Mouse (Mus musculus) MN1 (cell line): Measurements from ENCODE around the gene Tfeb.
A peak's percentile ranks its signal among the peaks of the same experiment; 100 is the strongest.

Experiments
- DNase-seq: peaks from one replicate; pipeline ENCODE4 v3.0.0-alpha.2; 2016; ENCODE audit warnings: low spot score

Tfeb gene

DNA sequence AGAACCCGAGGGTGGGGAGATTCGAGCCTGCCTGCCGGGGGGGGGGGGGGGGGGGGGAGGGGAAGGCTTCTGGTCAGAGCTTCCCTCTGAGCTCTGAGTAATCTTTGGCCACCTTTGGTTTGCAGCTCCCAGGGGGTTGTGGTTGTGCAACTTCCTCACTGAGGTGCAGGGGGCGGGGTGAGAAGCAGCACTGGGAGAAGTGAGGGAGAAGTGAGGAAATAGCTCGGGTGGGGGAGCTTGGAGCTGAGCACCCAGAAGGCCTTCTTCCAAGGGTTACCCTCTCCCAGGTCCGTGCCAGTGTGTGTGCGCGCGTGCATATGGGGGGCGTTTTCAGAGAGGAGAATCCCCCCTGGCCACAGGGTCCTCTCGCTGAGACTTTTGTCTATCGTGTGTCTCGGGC is 17.4 kb downstream of the Tfeb start:
- DNase-seq = no peak

DNA sequence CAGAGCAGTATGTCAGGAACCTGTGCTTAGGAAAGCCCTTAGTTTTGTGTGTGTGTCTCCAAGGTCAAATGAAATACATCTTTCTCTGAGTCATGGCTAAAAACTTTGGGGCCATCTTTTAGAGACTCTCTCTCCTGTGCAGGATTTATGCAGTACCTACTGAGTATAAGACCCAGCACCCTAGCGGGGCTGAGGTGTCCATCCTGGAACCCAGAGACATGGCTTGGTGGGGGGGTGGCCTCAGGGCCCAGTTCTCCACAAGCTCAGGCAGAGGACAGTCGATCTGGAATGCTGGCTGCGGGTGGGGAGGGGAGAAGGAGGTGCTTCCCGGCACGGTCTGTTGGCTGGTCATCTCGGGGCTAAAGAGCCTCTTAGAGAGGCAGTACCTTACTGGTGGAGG is 19.5 kb downstream of the Tfeb start:
- DNase-seq = no peak

DNA sequence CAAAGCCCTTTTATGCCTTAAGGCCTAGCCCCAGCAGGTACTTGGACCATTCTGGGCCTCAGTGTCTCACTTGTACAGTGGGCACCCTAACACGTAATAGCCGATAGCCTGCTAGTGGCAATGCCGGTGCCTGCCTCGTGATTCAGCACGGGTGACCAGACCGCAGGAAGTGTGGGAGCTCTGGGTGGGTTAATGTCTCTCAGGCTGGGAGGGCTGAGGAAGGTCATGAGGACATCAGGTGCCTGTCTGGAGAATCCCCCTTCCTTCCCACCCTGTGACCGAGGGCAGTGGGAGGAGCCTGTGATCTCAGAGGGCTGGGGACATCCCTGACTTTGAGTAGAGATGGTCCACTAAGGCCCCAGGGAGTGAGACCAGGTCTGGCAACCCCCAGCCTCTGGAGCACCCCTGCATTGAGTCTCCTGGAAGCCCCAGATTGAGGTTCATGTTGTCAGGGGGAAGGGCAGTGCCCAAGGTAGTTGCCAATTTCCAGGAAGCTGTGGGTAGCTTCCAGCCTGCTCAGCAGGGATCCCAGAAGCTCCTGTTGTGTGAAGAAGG is 20.3 kb downstream of the Tfeb start:
- DNase-seq = no peak

DNA sequence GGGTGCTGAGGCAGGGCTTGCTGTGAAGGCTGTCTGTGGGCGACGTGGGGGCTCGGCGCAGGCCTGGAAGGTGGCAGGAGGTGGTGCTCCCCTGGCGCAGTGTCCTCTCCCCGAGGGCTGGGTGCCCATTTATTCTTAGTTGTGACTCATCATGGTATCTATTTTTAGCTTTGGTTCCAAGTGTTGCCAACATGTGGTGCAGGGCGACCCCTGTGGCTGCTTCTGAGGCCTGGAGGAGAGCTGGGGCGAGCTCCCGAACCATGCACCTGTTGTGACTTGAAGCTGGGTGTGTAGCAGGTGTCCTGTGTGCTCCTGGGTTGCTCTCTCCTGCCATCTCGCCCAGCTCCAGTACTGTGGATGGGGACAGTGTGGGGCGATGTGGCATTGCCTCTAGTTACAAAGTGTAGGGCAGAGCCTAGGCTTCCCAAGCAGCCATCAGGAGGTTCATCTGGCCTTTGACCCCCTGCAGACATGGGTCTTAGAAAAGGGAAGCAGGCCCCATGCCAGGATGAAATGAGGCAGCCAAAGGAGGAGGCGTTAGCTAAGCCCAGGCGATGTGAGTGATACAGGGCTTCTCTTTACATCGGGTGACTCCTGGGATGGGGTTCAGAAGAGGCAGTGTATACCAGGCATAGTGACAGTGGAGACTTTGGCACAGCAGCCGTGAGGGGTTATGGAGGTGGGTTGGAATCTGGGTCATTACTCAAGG is 23.0 kb downstream of the Tfeb start:
- peak; percentile 61 for DNase-seq

DNA sequence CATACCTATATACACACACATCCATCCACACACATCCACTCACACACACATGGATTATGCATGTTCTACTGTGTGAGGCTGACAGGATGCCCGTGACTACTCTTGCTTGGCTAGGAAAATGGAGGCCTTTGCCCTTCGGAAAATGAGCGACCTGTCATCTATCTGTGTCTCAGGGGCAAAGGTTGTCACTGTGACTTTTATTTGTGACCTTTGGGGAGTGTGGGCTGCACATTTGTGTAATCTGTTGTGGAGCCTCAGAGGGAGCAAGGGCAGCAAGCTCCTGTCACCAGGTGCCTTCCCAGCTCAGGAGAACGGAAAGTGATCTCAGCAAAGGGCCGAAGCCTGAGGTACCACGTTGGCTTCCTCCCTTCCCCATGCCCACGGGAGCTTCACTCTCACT is 25.2 kb downstream of the Tfeb start:
- DNase-seq = peak; percentile 20

DNA sequence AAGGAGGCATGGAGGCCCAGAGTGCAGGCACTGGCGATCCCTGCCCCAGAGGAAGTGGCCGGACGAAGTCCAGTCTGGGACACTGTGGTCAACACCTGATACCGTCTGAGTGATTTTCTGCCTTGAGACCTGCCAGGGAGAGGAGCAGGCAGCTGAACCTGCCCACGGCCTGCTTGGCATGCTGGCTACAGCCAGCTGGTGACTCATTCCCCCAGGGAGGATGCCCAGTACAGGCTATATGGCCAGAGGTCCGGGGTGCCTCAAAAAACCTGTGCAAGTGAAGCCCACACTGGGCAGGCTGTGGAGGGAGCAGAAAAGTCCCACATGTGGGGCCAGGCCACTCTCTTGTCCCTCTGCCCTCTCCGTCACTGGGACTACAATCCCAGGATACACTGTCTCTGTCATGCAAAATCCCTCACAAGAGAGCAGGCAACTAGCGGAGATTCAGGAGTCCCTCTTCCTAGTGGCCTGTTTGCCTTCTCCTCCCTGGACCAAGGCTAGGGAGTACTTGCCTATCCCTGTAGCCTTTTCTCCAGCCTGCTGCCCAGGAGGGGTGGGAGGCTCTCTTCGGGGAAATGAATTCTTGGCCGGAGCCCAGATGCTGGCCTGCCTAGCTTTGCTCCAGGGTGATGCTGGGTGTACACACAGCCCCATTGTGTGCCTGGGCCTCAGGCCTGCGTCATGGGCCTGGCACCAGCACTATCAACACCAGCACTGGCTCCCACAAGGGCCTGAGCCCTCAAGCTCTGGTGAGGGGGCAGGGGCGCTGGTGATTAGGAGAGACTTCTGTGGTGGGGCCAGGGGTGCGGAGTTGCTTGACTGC is 25.9 kb downstream of the Tfeb start:
- peak; percentile 94 for DNase-seq

DNA sequence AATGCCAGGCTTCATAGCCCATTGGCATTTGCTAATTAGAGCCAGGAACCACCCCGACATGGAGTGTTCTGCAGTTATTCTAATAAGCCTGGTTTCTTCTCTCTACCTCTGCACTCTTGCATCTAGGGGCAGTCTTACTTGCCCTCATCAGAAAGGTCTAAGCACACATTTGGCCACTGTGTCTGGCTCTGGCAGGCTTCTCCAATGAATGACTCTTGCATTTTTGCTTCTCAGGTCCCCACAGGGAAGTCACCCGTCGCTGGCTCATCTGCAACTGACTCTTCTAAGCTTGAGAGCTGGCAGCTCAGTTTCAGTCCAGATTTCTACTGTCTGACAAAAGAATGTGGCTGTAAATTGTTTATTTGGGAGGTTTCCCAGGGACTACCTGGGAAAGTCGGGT is 29.2 kb downstream of the Tfeb start:
- DNase-seq = no peak

DNA sequence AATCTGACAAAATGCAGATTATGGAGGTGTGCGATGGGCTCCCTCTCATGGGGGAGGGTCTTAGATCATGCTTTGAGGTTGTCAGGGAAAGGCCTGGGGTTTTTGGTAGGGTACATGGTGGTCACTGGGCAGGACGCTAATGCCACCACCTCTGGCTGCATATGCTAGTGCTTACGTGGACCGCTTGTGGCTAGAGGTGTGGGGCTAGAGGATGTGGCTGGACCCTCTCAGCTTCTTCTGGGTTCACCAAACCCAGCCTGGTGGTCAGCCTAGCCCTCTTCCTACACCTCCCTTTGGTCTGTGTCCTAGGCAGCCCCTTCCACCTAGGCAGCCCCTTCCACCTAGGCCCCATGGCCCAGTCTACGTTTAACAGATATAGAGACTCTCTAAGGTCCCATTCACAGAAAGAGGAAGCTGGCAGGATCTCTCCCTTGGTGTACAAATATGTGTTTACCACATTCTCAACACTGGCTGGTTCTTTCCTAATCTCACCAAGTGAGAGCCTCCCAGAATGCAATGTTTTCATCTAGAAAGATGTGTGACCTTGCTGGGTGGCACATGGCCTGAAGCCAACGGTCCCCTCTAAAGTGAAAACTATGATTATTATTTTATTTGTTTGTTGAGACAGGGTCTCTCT is 29.7 kb downstream of the Tfeb start:
- no peak for DNase-seq

DNA sequence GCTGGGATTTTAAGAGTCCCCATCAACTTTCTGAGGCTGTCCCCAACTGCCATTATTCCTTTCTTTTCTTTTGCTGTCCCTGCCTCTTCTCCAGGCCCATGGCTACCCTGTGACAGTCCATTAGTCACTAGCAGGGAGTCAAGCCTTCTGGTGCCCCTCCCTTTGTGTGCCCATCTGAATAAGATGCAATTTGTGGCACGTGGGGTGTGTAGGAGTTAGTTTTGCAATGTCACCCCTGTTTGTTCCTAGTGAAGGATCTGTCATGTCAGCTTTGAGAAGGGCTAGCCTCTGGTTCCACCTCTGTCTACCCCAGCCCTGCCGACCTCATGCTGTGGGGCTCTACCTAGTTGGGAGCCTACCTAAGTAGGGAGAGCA is 30.2 kb downstream of the Tfeb start:
- no peak for DNase-seq

DNA sequence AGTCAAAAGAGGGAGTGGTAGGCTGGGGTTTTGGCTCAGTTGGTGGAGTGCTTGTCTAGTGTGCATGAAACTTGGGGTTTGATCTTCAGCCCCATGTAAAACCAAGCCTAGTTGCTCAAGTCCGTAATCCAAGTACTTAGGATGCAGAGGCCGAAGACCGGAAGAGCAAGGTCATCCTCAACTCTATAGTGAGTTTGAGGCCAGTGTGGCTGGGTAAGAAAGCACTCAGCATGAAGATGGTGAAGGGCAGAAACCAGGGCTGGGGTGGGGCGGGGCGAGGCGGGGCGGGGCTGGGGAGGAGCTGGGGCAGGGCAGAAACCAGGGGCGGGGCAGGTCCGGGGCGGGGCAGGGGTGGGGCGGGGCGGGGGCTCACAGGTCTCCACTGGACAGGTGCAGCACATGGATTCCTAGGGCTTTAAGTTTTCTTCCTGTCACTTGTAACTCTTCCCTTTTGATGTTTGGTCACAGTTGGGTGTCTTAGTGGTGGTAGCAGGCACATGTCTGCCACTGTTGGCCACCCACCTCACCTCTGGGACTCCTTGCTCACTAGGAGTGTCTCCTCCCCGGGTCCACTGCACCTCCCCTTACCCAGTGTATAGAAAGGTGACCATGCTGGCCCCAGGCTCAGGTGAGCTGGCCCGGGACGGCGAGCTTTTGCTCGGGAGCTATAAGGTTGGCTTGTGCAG is 30.8 kb downstream of the Tfeb start:
- no peak for DNase-seq

DNA sequence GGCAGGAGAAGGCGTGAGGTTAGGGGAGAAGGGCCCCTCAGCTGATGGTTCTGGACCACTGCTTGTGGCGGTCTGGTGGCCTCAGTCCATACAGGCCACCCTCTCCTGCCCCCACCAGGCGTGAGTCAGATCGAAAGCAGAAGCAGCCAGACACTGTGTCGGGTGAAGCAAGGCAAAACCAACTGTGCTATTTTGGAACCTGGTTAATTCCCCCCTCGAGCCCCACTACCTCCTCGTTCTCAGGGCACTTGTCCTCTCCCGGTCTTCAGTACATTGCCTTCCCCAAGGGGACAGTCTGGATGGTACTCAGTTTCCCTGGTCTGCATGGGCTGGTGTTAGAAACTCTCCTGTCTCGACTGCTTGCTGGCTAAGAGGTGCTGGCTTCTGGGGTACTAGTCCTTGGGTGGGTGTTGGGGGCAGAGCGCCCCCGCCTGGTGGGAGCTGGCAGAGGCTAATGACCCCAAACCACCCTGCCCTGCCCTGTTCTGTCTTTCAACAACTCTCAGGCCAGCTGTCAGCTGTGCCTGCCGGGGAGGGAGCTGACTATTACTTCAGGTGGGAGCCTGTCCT is 32.0 kb downstream of the Tfeb start:
- DNase-seq = no peak

DNA sequence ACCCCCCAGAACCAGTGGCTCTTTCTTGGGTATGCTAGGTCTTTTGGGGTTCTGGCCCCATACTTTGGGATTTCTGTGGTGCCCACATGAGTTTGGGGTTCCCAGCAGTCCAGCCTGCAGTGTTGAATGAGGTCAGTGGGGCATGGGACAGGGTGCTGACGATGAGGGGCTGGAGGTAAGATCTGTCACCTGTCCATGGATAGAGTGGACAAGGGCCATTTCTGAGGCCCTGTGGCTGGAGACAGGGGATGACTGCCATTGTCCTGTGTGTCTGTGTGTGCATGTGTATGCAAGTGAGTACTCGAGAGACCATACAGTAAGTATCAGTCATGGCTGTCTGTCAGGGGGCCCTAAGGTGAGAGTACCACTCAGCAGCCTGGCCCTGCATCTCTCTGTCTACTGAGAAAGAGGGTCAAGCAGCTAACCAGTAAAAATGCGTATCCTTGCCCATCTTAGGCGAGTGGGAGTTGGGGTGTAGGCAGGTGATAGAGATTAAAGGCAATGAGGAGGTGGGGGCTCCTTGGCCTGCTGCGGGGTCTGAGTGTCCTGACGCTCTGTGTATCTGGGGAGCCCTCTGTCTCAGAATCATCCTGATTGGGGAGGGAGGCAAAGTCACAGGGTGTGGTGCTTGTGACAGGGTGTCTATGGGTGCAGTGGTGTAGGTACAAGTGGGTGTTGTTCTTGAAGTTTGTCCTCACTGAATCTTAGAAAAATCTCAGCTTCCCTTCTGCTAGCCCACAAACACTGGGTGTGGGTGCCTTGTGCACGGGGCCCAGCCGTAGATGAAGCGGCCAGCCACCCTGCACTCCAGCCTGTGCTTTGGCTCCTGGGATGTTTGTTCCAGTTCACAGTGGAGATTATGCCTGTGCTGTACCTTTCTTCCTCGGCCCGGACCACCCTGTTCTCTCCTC is 32.8 kb downstream of the Tfeb start:
- DNase-seq = no peak

DNA sequence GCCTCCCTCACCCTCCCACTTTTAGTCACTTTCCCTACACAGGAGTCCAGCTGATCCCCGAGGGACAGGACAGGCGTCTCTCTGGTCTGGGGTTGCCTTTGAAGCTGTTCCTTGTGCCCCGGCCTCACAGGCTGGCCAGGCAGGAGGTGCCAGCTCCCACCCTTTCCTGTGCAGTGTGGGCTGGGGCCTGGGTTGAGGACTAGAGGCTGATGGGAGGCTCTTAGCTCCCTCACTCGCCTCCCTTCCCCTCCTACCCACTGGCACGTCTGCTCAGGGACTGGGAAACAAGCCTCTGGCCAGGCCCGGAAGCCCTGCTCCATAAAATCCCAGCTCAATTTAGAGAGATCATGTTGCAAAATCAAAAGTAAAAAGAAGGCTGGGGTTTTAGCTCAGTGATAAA is 36.8 kb downstream of the Tfeb start:
- DNase-seq = no peak

DNA sequence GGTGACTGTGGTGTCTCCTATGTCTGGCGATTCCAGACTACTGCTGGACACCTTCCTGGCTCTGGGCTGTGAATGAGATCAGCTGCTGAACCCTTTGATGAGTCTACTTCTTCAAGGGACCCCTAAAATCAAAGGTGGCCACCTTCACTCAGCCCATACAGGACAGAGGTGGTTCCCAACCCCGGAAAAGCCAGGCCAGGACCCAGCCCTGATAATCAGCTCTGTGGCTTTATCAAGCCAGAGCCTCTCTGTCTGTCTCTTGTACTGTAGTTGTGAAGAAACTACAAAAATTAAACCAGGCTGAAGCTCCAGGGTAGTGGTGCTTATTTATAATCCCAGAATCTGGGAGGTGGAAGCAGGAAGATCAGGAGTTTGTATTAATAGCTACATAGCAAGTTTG is 40.3 kb downstream of the Tfeb start:
- no peak for DNase-seq

DNA sequence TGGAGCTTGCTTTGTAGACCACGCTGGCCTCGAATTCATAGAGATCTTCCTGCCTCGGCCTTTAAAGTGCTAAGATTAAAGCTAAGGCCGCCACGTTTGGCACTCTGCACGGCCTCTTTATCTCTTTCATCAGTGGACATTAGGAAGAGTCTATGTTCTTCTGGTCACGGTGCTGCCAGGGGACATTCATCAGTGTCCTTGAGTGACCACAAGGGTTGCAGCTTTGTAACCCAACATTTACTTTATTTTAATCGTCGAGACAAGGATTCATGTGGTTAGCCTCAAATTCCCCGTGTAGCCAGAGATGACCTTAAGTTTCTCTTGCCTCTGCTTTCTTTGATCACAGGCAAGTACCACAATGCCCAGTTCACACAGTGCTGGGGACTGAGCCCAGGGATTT is 43.6 kb downstream of the Tfeb start:
- no peak for DNase-seq

DNA sequence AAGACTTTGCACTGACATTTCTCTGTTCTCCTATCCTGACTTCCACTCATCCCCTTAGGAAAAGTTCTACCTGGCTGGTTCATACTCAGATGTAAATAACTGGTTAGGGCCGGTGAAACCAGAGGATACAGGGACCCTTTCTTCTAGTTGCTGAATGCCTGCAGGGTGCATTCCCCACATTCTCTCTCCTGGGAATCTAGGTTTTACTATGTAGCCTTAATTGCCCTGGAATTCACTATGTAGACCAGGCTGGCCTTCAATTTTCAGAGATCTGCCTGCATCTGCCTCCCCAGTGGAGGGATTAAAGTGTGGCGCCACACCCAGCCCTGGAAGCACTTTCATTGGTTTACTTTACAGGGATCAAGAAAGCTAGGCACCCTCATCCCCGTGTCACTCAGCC is 45.7 kb downstream of the Tfeb start:
- DNase-seq = no peak

DNA sequence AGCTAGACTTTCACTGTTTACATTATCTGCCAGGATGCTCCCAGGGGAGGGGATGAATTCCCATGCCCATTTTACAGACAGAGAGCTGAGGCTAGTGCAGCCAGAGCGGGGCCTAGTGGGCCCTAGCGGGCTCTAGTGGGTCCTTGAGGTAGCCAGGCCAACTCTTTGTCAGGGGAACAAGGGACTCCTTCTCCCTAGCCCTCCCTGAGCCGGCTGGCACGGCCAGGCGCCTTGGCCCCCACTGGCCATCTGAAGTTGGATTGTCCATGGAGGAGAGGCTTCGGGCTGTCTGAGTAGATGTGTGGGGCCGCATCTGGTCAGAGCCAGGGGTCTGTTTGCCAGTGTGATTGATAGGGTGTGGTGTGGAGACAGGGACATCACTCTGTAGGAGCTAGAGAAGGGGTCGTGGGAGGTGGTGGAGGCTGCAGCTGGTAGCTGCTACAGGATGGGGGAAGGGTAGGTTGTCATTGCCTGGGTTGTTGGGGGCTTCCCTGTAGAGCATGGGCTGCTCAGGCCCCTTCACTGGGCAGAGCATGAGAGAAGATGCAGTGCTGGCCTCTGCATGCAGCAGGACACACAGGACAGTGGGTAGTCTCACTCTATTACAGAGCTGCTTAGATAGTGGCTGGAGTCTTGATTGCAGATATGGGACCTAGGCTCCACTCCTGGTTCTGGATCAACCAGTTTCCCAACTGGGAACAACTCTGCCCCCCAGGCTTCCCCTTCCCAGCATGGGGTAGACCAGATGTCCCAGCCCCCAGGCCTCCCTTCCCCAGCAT is 46.8 kb downstream of the Tfeb start:
- no peak for DNase-seq

DNA sequence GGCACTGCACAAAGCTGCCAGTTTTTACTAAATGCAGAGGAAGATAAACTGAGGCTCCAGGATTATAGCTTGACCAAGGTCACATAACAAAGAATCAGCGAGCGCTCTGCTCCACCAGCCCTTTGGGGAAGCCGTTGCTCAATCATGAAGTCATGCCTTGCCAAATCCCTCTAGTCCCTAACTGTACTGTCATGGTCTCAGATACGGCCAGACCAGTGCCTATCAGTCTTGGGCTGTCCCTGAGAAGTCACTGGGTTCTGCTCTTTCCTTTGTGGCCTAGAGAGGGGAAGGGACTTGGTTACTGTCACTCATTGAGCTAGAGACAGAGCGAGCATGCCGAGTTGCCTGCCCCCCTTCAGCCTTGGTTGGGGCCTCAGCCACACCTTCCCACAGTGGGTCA is 47.6 kb downstream of the Tfeb start:
- no peak for DNase-seq

DNA sequence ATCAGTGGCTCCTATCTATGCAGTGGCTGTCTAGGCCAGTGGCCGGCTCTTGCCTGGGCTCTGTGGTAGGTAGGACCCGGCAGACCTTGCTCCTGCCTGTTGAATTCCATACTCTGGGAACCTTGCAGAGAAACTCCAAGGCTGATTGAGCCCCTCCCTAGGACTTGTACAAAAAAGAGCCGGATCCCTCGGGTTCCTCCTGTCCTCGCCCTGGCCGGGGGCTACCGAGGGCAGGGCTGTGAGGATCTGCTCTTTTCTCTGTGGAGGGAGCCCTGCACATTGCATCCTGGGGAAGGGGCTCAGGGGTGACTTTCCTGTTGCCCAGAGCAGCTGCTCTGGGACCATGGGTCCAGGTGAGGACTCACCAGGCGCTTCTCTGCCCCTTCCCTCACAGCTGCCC is 50.8 kb downstream of the Tfeb start:
- no peak for DNase-seq

DNA sequence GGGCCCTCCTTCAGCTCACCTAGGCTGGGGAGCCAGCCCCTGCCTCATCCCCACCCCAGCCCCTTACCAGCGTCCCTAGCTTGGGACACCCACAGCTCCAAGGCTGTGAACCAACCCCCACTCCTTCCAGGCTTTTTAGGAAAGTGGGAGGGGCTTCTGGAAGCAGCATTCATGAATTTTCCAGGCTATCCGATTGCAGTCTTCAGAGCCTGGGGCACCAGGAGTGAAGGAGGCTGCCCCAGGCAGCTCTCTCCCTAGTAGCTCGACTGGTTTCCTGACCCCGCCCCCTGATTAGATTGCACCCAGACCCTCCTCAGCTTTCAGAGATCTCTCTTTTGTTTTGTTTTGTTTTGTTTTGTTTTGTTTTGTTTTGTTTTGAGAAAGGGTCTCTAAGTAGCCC is 51.5 kb downstream of the Tfeb start:
- DNase-seq = no peak
